Mouse (Mus musculus) liver, embryonic 12.5 days (tissue): Measurements from ENCODE around the gene Fam129a. TPM values are rescaled to one million over a fixed set of nuclear protein-coding genes. Genes with fewer than 3 reads are reported as not detected.
A peak's percentile ranks its signal among the peaks of the same experiment; 100 is the strongest.

Source experiments
- ATAC-seq: fragments of 200-750 bp; cut with Nextera tagmentation; 2 replicates; pipeline ENCODE4 v1.8.0; 2017; ENCODE audit warnings: moderate number of reproducible peaks, mild to moderate bottlenecking, moderate library complexity
- H3K27ac ChIP-seq: fragments of 300-500 bp; sonication (generic); 2 replicates; pipeline ENCODE4 v1.5.1; 2016; ENCODE audit warnings: mild to moderate bottlenecking
- H3K27me3 ChIP-seq: fragments of 300-500 bp; sonication (generic); replicated peaks from 2 replicates; pipeline ENCODE4 v1.6.1; 2016; ENCODE audit warnings: mild to moderate bottlenecking, moderate library complexity
- H3K36me3 ChIP-seq: fragments of 300-500 bp; sonication (generic); 2 replicates; pipeline ENCODE4 v1.6.1; 2016; ENCODE audit warnings: mild to moderate bottlenecking, moderate library complexity
- H3K4me1 ChIP-seq: fragments of 300-500 bp; sonication (generic); 2 replicates; pipeline ENCODE4 v1.6.1; 2016
- H3K4me2 ChIP-seq: fragments of 300-500 bp; sonication (generic); 2 replicates; pipeline ENCODE4 v1.6.1; 2016; ENCODE audit warnings: mild to moderate bottlenecking, moderate library complexity
- H3K4me3 ChIP-seq: fragments of 300-500 bp; sonication (generic); 2 replicates; pipeline ENCODE4 v1.5.1; 2016; ENCODE audit warnings: mild to moderate bottlenecking, moderate library complexity
- H3K9ac ChIP-seq: fragments of 300-500 bp; sonication (generic); 2 replicates; pipeline ENCODE4 v1.6.1; 2016; ENCODE audit warnings: mild to moderate bottlenecking, moderate library complexity
- H3K9me3 ChIP-seq: fragments of 300-500 bp; sonication (generic); replicated peaks from 2 replicates; pipeline ENCODE4 v1.6.1; 2016; ENCODE audit warnings: mild to moderate bottlenecking, moderate library complexity
- WGBS: fragments of 180-500 bp; shearing (Covaris S2); methylation state at CpG from one replicate; pipeline ENCODE4 v1.1.7; 2016; ENCODE audit not compliant: insufficient replicate concordance; 5-methylcytosine and 5-hydroxymethylcytosine counted together
- polyA plus RNA-seq: library from polyadenylated mRNA; unstranded; fragments of >200 nt; fragmentation: Nextera tagmentation; extraction: Ambion mirVana; gene quantifications from 2 replicates; pipeline ENCODE4 v1.2.1, GENCODE M21; 2016

Fam129a gene
- polyA plus RNA-seq, 1 experiment from 2014 or later: 1.9 TPM

DNA sequence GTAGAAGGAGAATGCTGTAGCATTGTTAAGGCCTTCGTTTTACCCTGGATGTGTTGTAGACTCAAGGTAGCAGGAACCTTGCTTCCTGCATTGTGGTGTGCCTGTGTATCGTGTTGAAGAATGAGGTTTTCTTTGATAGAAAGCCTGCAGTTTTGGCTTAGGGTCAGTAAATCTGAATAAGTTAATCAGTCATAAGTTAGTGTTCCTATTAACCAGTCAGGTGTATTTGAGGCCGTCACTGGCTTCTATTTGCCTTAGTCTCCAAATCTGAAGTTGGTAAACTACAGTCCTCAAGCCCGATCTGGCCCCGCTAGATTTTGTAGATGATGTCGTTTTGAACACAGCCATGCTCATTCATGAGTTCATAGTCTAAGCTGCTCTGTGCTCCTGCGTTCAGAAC is 125.8 kb downstream of the Fam129a start:
- H3K9ac ChIP-seq: no peak overlapping the region
- no peaks in the 10 kb centered on the region; the same call in 1 of the 2 replicates for H3K27me3 ChIP-seq
- ATAC-seq: no peak
- 74% methylated on average over 7 of the region's 7 CpGs for WGBS
- H3K4me2 ChIP-seq: no peak overlapping the region
- no peaks in the 10 kb centered on the region for H3K9me3 ChIP-seq
- no peak overlapping the region for H3K27ac ChIP-seq
- H3K4me3 ChIP-seq: no peak overlapping the region
- no peaks in the 10 kb centered on the region for H3K4me1 ChIP-seq
- no peaks in the 10 kb centered on the region for H3K36me3 ChIP-seq

DNA sequence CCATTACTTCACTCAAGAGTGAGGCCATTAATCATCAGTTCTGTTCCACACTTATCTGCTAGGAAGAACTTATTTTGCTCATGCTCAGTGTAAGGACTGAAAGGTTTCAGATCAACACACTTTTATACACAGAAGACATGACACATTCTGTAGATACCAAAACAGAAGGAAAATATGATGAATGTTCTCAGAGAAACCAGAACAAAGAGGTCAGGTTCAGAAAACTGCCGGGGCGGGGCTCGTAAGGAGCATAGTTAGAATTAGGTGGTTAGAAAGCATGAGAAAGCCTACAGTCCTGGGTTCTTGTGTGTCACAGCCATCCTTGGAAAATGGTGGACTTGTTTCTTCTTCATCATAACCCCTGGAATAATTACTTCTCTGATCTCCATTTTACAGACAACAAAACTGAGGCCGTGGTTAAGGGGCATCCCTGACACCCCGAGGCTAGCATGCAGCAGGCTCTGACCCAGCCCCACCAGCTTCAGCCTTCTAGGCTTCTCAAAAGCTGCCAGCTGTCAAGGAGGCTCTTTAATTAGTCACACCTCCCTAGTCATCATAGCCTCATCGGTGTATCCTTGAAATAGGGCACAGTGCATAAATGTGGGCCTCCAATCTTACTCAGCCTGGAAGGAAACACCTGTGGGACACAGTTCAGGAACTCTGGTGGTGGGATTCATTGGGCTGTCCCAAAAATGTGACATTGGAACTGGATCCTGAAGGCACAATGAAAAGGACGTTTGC is 127.1 kb downstream of the Fam129a start:
- no peaks in the 10 kb centered on the region for H3K36me3 ChIP-seq
- no peak for ATAC-seq
- H3K4me1 ChIP-seq: no peaks in the 10 kb centered on the region
- no peaks in the 10 kb centered on the region for H3K9me3 ChIP-seq
- no peak overlapping the region for H3K4me3 ChIP-seq
- H3K4me2 ChIP-seq: no peak overlapping the region
- H3K27ac ChIP-seq: no peak overlapping the region
- 66% methylated on average over 7 of the region's 7 CpGs for WGBS
- H3K27me3 ChIP-seq: no peaks in the 10 kb centered on the region; the same call in 1 of the 2 replicates
- no peak overlapping the region for H3K9ac ChIP-seq

DNA sequence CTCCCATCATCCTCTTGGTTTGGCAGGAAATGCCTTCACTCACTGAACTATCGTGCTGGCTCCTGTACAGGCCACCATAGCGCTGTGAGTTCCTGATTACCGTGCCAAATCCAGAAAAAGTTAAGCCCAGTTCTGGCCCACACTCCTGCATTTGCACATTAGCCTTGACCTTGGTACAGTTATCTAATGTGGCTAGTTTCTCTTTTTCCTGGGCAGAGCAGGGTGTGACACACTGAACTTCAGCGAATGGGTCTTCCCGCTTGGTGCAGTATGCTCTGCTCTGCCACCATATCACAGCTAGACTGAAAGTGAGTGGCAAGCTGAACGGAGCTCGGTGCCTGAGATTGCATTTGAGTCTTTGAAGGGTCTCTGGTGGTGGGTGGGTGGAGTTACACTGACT is 128.4 kb downstream of the Fam129a start:
- H3K4me3 ChIP-seq: no peak overlapping the region
- no peak overlapping the region for H3K27ac ChIP-seq
- no peaks in the 10 kb centered on the region for H3K4me1 ChIP-seq
- H3K9ac ChIP-seq: no peak overlapping the region
- no peak overlapping the region for H3K4me2 ChIP-seq
- WGBS: 64% methylated on average over 7 of the region's 7 CpGs
- no peak for ATAC-seq
- no peaks in the 10 kb centered on the region; the same call in 1 of the 2 replicates for H3K27me3 ChIP-seq
- H3K36me3 ChIP-seq: no peaks in the 10 kb centered on the region
- H3K9me3 ChIP-seq: no peaks in the 10 kb centered on the region

DNA sequence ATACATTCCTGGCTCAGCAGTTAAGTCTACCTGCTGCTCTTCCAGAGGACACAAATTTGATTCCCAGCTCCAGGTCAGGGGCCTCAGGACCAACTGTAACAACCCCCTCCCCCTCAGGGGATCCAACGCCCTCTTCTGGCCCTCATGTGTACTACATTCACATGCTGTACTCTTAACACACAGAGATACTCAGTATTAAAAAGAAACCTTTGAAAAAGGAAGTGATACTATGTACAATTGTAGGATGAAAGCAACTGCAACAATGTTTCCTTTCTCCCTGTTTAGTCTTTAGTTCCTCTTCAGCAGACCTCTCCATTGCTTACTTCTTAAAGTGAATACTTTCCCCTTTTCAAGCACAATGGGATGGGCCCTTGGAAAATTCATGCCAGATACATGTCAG is 131.8 kb downstream of the Fam129a start:
- Histone ChIP-seq H3K9me3 (no peaks in the 10 kb centered on the region), H3K36me3 (no peaks in the 10 kb centered on the region), H3K4me3 (no peak overlapping the region), H3K27ac (no peak overlapping the region), H3K9ac (no peak overlapping the region), H3K27me3 (peaks cover 8% of the 10 kb centered on the region; the same call in 1 of the 2 replicates), H3K4me2 (no peak overlapping the region), H3K4me1 (no peaks in the 10 kb centered on the region)
- ATAC-seq: no peak
- 11% methylated on average over 1 of the region's 1 CpGs for WGBS

DNA sequence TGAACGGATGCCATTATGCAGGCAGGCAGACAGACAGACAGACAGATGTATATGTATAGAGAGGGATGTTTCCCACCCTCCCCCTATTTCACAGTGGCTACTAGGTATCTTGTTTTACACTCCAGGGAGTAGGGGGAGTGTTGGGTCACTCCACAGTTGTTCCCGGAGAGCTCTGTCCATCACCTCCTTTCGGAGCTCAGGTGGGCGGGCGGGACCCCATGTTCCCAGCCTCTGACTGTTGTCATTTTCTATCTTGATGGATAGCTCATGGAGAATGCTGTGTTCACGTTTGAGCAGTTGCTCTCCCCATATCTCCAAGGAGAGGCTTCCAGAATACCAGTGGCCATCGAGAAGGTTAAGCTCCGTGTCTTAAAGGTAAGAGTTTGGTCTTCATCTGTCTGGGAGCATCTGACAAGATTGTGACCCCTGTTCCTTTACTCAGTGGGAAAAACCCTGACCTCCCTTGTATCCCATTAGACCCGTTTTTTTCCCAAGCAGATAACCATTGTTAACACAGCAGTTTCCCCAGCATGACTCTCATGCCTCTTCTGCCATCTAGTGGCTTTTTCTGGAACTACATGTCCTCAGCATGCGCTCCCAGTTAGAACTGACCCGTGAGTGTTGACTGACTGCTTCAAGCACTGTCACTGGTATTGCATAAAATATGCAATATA is 134.9 kb downstream of the Fam129a start:
- H3K9ac ChIP-seq: no peak overlapping the region
- H3K27me3 ChIP-seq: peaks cover 8% of the 10 kb centered on the region; the same call in 1 of the 2 replicates
- H3K4me2 ChIP-seq: no peak overlapping the region
- no peak overlapping the region for H3K4me3 ChIP-seq
- H3K27ac ChIP-seq: no peak overlapping the region
- ATAC-seq: peak; percentile 71
- H3K9me3 ChIP-seq: no peaks in the 10 kb centered on the region
- 32% methylated on average over 11 of the region's 11 CpGs for WGBS
- peaks cover 9% of the 10 kb centered on the region for H3K4me1 ChIP-seq
- no peaks in the 10 kb centered on the region for H3K36me3 ChIP-seq

DNA sequence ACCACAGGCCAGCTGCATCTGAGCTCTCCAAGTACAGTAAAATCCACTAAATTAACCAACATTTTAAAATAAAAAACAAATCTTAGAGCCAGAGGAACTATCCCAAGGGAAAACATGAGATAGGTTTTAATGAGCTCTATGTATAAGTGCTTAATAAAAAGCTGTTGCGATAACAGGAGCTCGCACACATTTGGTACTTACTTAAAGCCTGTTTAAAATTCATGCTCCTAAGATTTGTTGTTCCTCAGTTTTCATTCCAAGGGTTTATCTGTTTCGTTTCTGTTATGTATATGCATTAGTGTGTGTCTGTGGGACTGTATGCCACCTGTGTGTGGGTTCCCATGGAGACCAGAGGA is 135.4 kb downstream of the Fam129a start:
- Histone ChIP-seq H3K4me3 (no peak overlapping the region), H3K27me3 (peaks cover 8% of the 10 kb centered on the region; the same call in 1 of the 2 replicates), H3K4me2 (no peak overlapping the region), H3K36me3 (no peaks in the 10 kb centered on the region), H3K9ac (no peak overlapping the region), H3K9me3 (no peaks in the 10 kb centered on the region), H3K4me1 (peaks cover 9% of the 10 kb centered on the region), H3K27ac (no peak overlapping the region)
- 68% methylated on average over 3 of the region's 3 CpGs for WGBS
- no peak for ATAC-seq

DNA sequence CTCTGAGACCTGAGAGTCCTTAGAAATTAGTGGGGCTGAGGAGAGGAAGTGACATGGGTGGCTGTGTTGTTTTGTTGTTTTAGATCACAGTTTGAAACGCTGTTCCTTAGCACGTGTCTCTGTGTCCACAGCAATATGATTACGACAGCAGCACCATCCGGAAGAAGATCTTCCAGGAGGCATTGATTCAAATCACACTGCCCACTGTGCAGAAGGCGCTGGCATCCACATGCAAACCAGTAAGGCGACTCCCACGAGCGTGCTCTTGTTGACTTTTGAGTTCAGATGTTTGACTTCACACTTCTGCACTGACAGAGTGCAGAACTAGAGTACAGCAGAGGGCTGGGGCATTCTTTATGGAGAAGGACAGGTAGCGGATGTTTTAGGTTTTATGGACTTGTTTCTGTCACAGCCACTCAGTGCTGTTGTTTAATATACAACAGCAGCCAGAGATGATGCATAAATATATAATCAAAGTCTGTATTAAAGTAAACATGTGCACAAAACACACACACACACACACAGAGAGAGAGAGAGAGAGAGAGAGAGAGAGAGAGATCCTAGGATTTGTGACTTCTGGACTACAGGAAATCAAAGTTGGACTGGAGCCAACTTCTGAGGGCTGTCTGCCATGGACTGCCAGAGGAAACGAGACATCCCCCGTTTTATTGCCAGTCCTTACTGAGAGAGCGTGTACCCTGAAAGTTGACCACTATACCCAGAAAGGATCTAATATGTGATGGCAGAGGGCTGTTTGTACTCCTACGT is 138.2 kb downstream of the Fam129a start:
- Histone ChIP-seq H3K9me3 (no peaks in the 10 kb centered on the region), H3K27me3 (peaks cover 8% of the 10 kb centered on the region; the same call in 1 of the 2 replicates), H3K4me2 (no peak overlapping the region), H3K4me1 (peaks cover 21% of the 10 kb centered on the region), H3K27ac (no peak overlapping the region), H3K4me3 (no peak overlapping the region), H3K36me3 (no peaks in the 10 kb centered on the region), H3K9ac (no peak overlapping the region)
- 59% methylated on average over 13 of the region's 13 CpGs for WGBS
- no peak for ATAC-seq

DNA sequence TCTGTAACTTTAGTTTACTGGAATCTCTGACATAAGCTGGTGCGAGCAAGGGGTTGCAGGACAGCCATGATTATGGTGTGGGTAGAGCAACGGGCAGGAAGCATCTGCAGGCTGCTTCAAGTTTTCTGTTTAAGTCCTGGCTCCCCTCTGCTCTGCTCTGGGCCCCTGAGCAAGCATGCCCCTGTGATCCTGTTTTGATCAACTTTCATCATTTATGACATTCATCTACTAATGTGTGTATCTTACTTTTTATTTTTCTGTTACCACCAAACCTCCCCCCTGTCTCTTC is 138.7 kb downstream of the Fam129a start:
- Histone ChIP-seq H3K36me3 (no peaks in the 10 kb centered on the region), H3K27me3 (peaks cover 8% of the 10 kb centered on the region; the same call in 1 of the 2 replicates), H3K4me2 (no peak overlapping the region), H3K4me3 (no peak overlapping the region), H3K9ac (no peak overlapping the region), H3K9me3 (no peaks in the 10 kb centered on the region), H3K4me1 (peaks cover 22% of the 10 kb centered on the region), H3K27ac (no peak overlapping the region)
- 73% methylated on average over 2 of the region's 2 CpGs for WGBS
- no peak for ATAC-seq

DNA sequence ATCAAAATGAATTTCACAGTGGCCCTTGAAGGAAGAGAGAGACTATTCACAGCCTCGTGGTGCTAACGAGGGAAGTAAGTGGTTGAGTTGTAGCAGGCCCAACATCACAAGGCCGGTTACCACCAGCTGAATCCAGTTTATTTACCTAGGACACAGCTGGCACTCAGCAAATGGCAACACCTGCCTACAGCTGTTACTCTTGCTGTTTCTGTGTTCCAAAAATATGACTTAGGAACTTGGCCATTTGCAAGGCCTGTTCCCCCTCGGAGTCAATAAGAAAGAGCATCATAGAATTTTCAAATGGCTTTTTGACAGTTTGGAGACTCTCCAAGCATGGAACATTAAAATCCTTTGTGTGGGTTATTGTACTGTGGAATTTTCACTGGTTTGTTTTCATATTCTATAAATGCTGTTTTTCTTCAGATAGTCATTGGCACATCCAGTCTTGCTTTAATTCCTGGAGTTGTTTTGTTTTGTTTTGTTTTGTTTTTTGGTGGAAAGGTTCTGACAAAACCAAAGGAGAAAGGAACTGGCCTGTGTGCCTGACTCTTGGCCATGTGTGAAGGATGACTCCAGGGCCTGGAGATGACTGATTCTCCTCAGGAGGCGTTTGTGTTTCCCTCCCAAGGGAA is 139.6 kb downstream of the Fam129a start:
- Histone ChIP-seq H3K27me3 (peaks cover 2% of the 10 kb centered on the region; the same call in 1 of the 2 replicates), H3K27ac (no peak overlapping the region), H3K4me1 (peaks cover 22% of the 10 kb centered on the region), H3K9me3 (no peaks in the 10 kb centered on the region), H3K36me3 (no peaks in the 10 kb centered on the region), H3K4me2 (no peak overlapping the region), H3K9ac (no peak overlapping the region), H3K4me3 (no peak overlapping the region)
- no peak for ATAC-seq
- 62% methylated on average over 5 of the region's 5 CpGs for WGBS

DNA sequence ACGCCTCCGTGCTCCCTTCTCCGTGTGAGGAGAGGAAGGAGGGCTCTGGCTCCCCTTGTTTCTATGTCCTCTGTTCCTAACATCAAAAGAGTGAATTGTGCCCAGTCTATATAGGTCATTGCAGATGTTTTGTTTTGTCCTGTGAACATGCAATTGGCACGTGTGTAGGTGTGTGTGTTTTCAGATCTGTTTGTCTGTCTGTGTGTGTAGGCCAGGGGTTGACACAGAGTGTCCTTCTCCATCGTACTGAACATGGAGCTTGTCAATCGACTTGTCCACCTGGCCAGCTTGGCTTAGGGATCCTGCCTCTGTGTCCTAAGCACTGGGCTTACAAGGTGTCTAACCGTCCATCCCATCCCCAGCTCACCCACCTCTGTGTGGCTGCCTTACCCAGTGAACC is 140.1 kb downstream of the Fam129a start:
- H3K36me3 ChIP-seq: no peaks in the 10 kb centered on the region
- H3K4me3 ChIP-seq: no peak overlapping the region
- 61% methylated on average over 7 of the region's 7 CpGs for WGBS
- no peak overlapping the region for H3K9ac ChIP-seq
- no peak overlapping the region for H3K4me2 ChIP-seq
- no peak for ATAC-seq
- H3K4me1 ChIP-seq: peaks cover 22% of the 10 kb centered on the region
- no peaks in the 10 kb centered on the region for H3K27me3 ChIP-seq
- no peaks in the 10 kb centered on the region for H3K9me3 ChIP-seq
- H3K27ac ChIP-seq: no peak overlapping the region

DNA sequence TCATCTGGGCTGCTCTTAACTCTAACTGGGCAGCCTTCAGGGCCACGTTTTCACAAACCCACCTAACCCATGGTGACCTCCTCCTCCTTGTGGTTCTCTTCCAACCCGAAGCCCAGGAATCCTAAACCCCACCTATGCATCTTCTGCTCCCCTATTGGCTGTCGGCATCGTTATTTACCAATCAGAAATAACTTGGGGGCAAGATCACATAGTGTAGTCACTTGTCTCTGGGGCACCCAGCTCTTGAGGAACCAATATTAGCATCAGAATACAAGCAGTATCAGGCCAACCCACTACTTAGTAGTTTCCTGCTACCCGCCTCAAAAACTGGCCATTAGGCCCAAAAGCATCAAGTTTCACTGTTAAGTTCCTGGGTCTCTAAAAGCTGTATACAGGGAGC is 141.7 kb downstream of the Fam129a start:
- Histone ChIP-seq H3K27me3 (no peaks in the 10 kb centered on the region), H3K9ac (no peak overlapping the region), H3K4me2 (no peak overlapping the region), H3K4me1 (peaks cover 22% of the 10 kb centered on the region), H3K27ac (no peak overlapping the region), H3K36me3 (no peaks in the 10 kb centered on the region), H3K4me3 (no peak overlapping the region), H3K9me3 (no peaks in the 10 kb centered on the region)
- no peak for ATAC-seq
- WGBS: 49% methylated on average over 5 of the region's 5 CpGs

DNA sequence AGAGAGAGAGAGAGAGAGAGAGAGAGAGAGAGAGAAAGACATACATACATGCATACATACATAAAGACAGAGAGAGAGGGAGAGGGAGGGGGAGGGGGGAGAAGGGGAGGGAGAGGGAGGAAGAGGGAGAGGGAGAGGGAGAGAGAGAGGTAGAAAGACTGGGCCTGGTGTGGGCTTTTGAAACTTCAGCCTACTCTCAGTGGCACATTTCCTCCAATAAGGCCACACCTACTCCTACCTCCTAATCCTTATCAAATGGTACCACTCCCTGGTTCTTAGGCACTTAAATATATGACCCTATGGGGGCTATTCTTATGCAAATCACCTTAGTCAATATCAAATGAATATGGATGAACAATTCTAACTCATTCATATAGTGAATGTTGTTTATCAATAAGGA is 142.6 kb downstream of the Fam129a start:
- no peak overlapping the region for H3K4me2 ChIP-seq
- no peaks in the 10 kb centered on the region for H3K36me3 ChIP-seq
- H3K4me1 ChIP-seq: peaks cover 22% of the 10 kb centered on the region
- no peak overlapping the region for H3K27ac ChIP-seq
- peak; percentile 54; the same call in 1 of the 2 replicates for ATAC-seq
- H3K27me3 ChIP-seq: no peaks in the 10 kb centered on the region
- no peaks in the 10 kb centered on the region for H3K9me3 ChIP-seq
- no peak overlapping the region for H3K4me3 ChIP-seq
- no peak overlapping the region for H3K9ac ChIP-seq
